Comparison of ENCODE assay signal across 22 mouse cellular contexts in the genomic region with DNA sequence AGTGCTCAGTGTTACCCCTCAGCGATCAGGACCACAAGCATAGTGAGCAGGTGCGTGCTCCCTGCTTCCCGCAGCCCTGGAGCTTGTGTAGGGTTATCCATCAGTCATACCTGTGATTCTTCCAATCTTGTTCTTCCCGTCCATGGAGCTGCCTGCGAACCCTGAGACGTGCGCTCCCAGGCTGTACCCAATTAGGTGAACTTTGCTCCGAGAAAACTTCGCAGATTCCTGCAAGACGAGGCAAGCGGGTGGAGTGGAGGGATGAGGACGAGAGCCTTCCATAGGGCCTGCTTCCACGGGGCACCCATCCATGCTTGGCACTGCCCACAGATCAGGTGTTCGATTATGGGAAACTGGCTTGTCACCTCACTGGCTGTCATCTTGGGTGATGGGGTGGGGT.
"Had no signal": no experiment of that assay in that cellular context is flagged by ENCODE, and none has a peak within 500 bp of the region (broad histone marks: within the 10 kb centered on the region; RNA-seq: fewer than 3 reads in every experiment).

No protein-coding gene starts in this region.

- ATAC-seq: hindbrain, postnatal 0 days; liver, embryonic 12.5 days had no signal

- H3K36me3 ChIP-seq: heart, embryonic 13.5 days; heart, embryonic 15.5 days; hindbrain, embryonic 13.5 days; hindbrain, embryonic 15.5 days; limb, embryonic 13.5 days; limb, embryonic 15.5 days had no signal

- H3K4me2 ChIP-seq: heart, embryonic 11.5 days; heart, embryonic 13.5 days; heart, embryonic 15.5 days; hindbrain, embryonic 13.5 days; hindbrain, embryonic 15.5 days; limb, embryonic 13.5 days; limb, embryonic 15.5 days; liver, embryonic 12.5 days had no signal

- DNase-seq: gastrocnemius, postnatal 14 days; heart, adult 18-20 months; heart, postnatal 14 days; heart, postnatal 36 days; kidney, adult 18-20 months; kidney, adult 8-10 months; kidney, postnatal 10 days; kidney, postnatal 25 days; kidney, postnatal 4 days; left cerebral cortex, postnatal 4 days had no signal

- H3K27ac ChIP-seq: heart, embryonic 13.5 days; heart, embryonic 15.5 days; hindbrain, embryonic 13.5 days; hindbrain, embryonic 15.5 days; hindbrain, postnatal 0 days; layer of hippocampus, adult 2 months; left cerebral cortex, adult 2 months; limb, embryonic 13.5 days; limb, embryonic 15.5 days; liver, embryonic 12.5 days; liver, embryonic 14.5 days had no signal

- H3K9me3 ChIP-seq: heart, embryonic 13.5 days; heart, embryonic 15.5 days; hindbrain, embryonic 13.5 days; hindbrain, embryonic 15.5 days; limb, embryonic 13.5 days; limb, embryonic 15.5 days; liver, embryonic 12.5 days had no signal

- H3K27me3 ChIP-seq: heart, embryonic 13.5 days; heart, embryonic 15.5 days; hindbrain, embryonic 13.5 days; hindbrain, embryonic 15.5 days; limb, embryonic 13.5 days; limb, embryonic 15.5 days; liver, embryonic 12.5 days had no signal

- H3K4me3 ChIP-seq: heart, embryonic 13.5 days; heart, embryonic 15.5 days; hindbrain, embryonic 13.5 days; hindbrain, embryonic 15.5 days; layer of hippocampus, adult 2 months; left cerebral cortex, adult 2 months; limb, embryonic 13.5 days; limb, embryonic 15.5 days; liver, embryonic 12.5 days had no signal

- H3K9ac ChIP-seq: heart, embryonic 13.5 days; heart, embryonic 15.5 days; hindbrain, embryonic 13.5 days; hindbrain, embryonic 15.5 days; limb, embryonic 13.5 days; limb, embryonic 15.5 days; liver, embryonic 12.5 days; liver, embryonic 14.5 days had no signal
